Mouse (Mus musculus): ENCODE results near the gene Nptn. TPM values are rescaled to one million over a fixed set of nuclear protein-coding genes. Genes with fewer than 3 reads are reported as not detected.

Gene Nptn
- total and polyA plus RNA-seq, 2 experiments from 2014 or later = 236 to 362 TPM

- Histone ChIP-seq H3K4me3 (ENCODE audit: low read depth, low read length) (no peak overlapping the region), H3K36me3 (ENCODE audit: insufficient read depth, low read length) (peaks cover 10% of the 10 kb centered on the region), H3K4me1 (ENCODE audit: insufficient read depth, low read length) (no peaks in the 10 kb centered on the region), H3K9ac (replicated peaks; ENCODE audit: low read length, poor library complexity, severe bottlenecking) (no peak overlapping the region), H3K27ac (ENCODE audit: low read depth, low read length) (no peak overlapping the region; the same call in 1 of the 2 replicates), H3K4me2 (ENCODE audit: low read depth, low read length, poor library complexity, severe bottlenecking) (no peak overlapping the region), H3K27me3 (ENCODE audit: insufficient read depth, low read length) (no peaks in the 10 kb centered on the region), H3K9me3 (ENCODE audit: low read length) (no peaks in the 10 kb centered on the region)
- no peak for DNase-seq (ENCODE audit: low spot score)
- TF ChIP-seq CTCF (IDR thresholded peaks at IDR 0.05) = no peak
- WGBS = 93% methylated on average over 3 of the region's 3 CpGs
- no peak for ATAC-seq (ENCODE audit: low FRiP score)
These were observed 78.6 kb downstream of the Nptn start for GRCm38 (mm10) chr9:58660673-58661072.

GRCm38 (mm10) chr9:58662007-58662406 lies 80.0 kb downstream of the Nptn start:
- Histone ChIP-seq H3K4me1 (ENCODE audit: insufficient read depth, low read length) (no peaks in the 10 kb centered on the region), H3K27me3 (ENCODE audit: insufficient read depth, low read length) (no peaks in the 10 kb centered on the region), H3K27ac (ENCODE audit: low read depth, low read length) (no peak overlapping the region), H3K9ac (replicated peaks; ENCODE audit: low read length, poor library complexity, severe bottlenecking) (no peak overlapping the region), H3K36me3 (ENCODE audit: insufficient read depth, low read length) (peaks cover 12% of the 10 kb centered on the region), H3K9me3 (ENCODE audit: low read length) (no peaks in the 10 kb centered on the region), H3K4me3 (ENCODE audit: low read depth, low read length) (no peak overlapping the region), H3K4me2 (ENCODE audit: low read depth, low read length, poor library complexity, severe bottlenecking) (no peak overlapping the region)
- no peak for ATAC-seq (ENCODE audit: low FRiP score)
- no peak for DNase-seq (ENCODE audit: low spot score)
- WGBS = 92% methylated on average over 4 of the region's 4 CpGs
- TF ChIP-seq CTCF (IDR thresholded peaks at IDR 0.05) = peak; percentile 41

- DNase-seq (ENCODE audit: low spot score) (no peak), ATAC-seq (ENCODE audit: low FRiP score) (no peak)
- 86% methylated on average over 3 of the region's 3 CpGs for WGBS
- Histone ChIP-seq H3K9me3 (ENCODE audit: low read length) (no peaks in the 10 kb centered on the region), H3K27ac (ENCODE audit: low read depth, low read length) (no peak overlapping the region), H3K27me3 (ENCODE audit: insufficient read depth, low read length) (no peaks in the 10 kb centered on the region), H3K9ac (replicated peaks; ENCODE audit: low read length, poor library complexity, severe bottlenecking) (no peak overlapping the region), H3K4me1 (ENCODE audit: insufficient read depth, low read length) (no peaks in the 10 kb centered on the region), H3K4me3 (ENCODE audit: low read depth, low read length) (no peak overlapping the region), H3K36me3 (ENCODE audit: insufficient read depth, low read length) (peaks cover 12% of the 10 kb centered on the region), H3K4me2 (ENCODE audit: low read depth, low read length, poor library complexity, severe bottlenecking) (no peak overlapping the region)
- TF ChIP-seq CTCF (IDR thresholded peaks at IDR 0.05) = no peak
These were observed 80.8 kb downstream of the Nptn start for GRCm38 (mm10) chr9:58662791-58663190.

- H3K27ac ChIP-seq (ENCODE audit: low read depth, low read length) = no peak overlapping the region
- no peaks in the 10 kb centered on the region for H3K4me1 ChIP-seq (ENCODE audit: insufficient read depth, low read length)
- no peak for TF ChIP-seq CTCF (IDR thresholded peaks at IDR 0.05)
- H3K9ac ChIP-seq (replicated peaks; ENCODE audit: low read length, poor library complexity, severe bottlenecking) = no peak overlapping the region
- 84% methylated on average over 9 of the region's 9 CpGs for WGBS
- H3K9me3 ChIP-seq (ENCODE audit: low read length) = no peaks in the 10 kb centered on the region
- no peak for ATAC-seq (ENCODE audit: low FRiP score)
- H3K27me3 ChIP-seq (ENCODE audit: insufficient read depth, low read length) = no peaks in the 10 kb centered on the region
- no peak overlapping the region for H3K4me3 ChIP-seq (ENCODE audit: low read depth, low read length)
- H3K36me3 ChIP-seq (ENCODE audit: insufficient read depth, low read length) = peaks cover 12% of the 10 kb centered on the region; the same call in 1 of the 2 replicates
- DNase-seq (ENCODE audit: low spot score) = no peak
- H3K4me2 ChIP-seq (ENCODE audit: low read depth, low read length, poor library complexity, severe bottlenecking) = no peak overlapping the region
These were observed 83.5 kb downstream of the Nptn start for GRCm38 (mm10) chr9:58665492-58665891.

GRCm38 (mm10) chr9:58666191-58666590 lies 84.2 kb downstream of the Nptn start:
- no peak overlapping the region for H3K27ac ChIP-seq (ENCODE audit: low read depth, low read length)
- peak; percentile 59 for TF ChIP-seq CTCF (IDR thresholded peaks at IDR 0.05)
- ATAC-seq (ENCODE audit: low FRiP score) (no peak), DNase-seq (ENCODE audit: low spot score) (no peak)
- H3K27me3 ChIP-seq (ENCODE audit: insufficient read depth, low read length) = no peaks in the 10 kb centered on the region
- H3K9me3 ChIP-seq (ENCODE audit: low read length) = no peaks in the 10 kb centered on the region
- peaks cover 12% of the 10 kb centered on the region; the same call in 1 of the 2 replicates for H3K36me3 ChIP-seq (ENCODE audit: insufficient read depth, low read length)
- 50% methylated on average over 9 of the region's 9 CpGs for WGBS
- H3K4me2 ChIP-seq (ENCODE audit: low read depth, low read length, poor library complexity, severe bottlenecking) = no peak overlapping the region
- H3K9ac ChIP-seq (replicated peaks; ENCODE audit: low read length, poor library complexity, severe bottlenecking) = no peak overlapping the region
- no peak overlapping the region for H3K4me3 ChIP-seq (ENCODE audit: low read depth, low read length)
- no peaks in the 10 kb centered on the region for H3K4me1 ChIP-seq (ENCODE audit: insufficient read depth, low read length)

GRCm38 (mm10) chr9:58667244-58667643 lies 85.2 kb downstream of the Nptn start:
- Histone ChIP-seq H3K27me3 (ENCODE audit: insufficient read depth, low read length) (no peaks in the 10 kb centered on the region), H3K9ac (replicated peaks; ENCODE audit: low read length, poor library complexity, severe bottlenecking) (no peak overlapping the region), H3K4me1 (ENCODE audit: insufficient read depth, low read length) (no peaks in the 10 kb centered on the region), H3K4me3 (ENCODE audit: low read depth, low read length) (no peak overlapping the region), H3K36me3 (ENCODE audit: insufficient read depth, low read length) (peaks cover 9% of the 10 kb centered on the region; the same call in 1 of the 2 replicates), H3K4me2 (ENCODE audit: low read depth, low read length, poor library complexity, severe bottlenecking) (no peak overlapping the region), H3K27ac (ENCODE audit: low read depth, low read length) (no peak overlapping the region), H3K9me3 (ENCODE audit: low read length) (no peaks in the 10 kb centered on the region)
- DNase-seq (ENCODE audit: low spot score) = no peak
- TF ChIP-seq CTCF (IDR thresholded peaks at IDR 0.05) = no peak
- no peak for ATAC-seq (ENCODE audit: low FRiP score)
- 83% methylated on average over 9 of the region's 9 CpGs for WGBS

Measured in midbrain, postnatal 0 days (tissue).